Comparison of ENCODE assay signal across 8 mouse cellular contexts in genomic region chr14:54253741-54254291, GRCm38 (mm10). TPM values are rescaled to one million over a fixed set of nuclear protein-coding genes. Genes with fewer than 3 reads are reported as not detected.
DNase-seq lines count a peak whose midpoint lies in the region; ATAC-seq lines count a peak whose summit lies in the region.

Dad1 (minus strand) TSS chr14:54254104.
Abhd4 (plus strand) TSS chr14:54254188.

- peak; percentile 98 for DNase-seq in adipocyte (ENCODE audit: low spot score)
- DNase-seq in embryo, embryonic 10 days (ENCODE audit: low spot score), result peak; percentile 99
- peak; percentile 98 for DNase-seq in gastrocnemius, postnatal 10 days
- peak; percentile 97 for DNase-seq in induced T-regulatory cell, adult 2 months (ENCODE audit: low read depth)
- DNase-seq in left cerebral cortex, adult 9 months (ENCODE audit: low spot score in 2 of 2), result peak; percentile 96 to 97
- DNase-seq in right cerebral cortex, postnatal 14 days, result peak; percentile 96
- peak; percentile 96 to 97 for DNase-seq in urinary bladder, postnatal 36 days (ENCODE audit: low spot score in 2 of 2)

- peak; percentile 95 for ATAC-seq in megakaryocyte progenitor cell, adult 5-6 weeks (replicated peaks; ENCODE audit: poor library complexity)

RNA-seq across cellular contexts. Expression of gene Dad1, which starts in this region (rescaled TPM):
- total RNA-seq in gastrocnemius, postnatal 10 days (2021), result 10 to 100 TPM; 75.9 to 77.3 TPM
- total RNA-seq in megakaryocyte progenitor cell, adult 5-6 weeks (2015), result 228 and 315 TPM in 2 replicates
- total RNA-seq in megakaryocyte progenitor cell, adult 5-6 weeks (2017), result 125 and 135 TPM in 2 replicates

RNA-seq across cellular contexts. Expression of gene Abhd4, which starts in this region (rescaled TPM):
- total RNA-seq in gastrocnemius, postnatal 10 days (2021), result 10 to 100 TPM; 23.2 to 24.8 TPM
- total RNA-seq in megakaryocyte progenitor cell, adult 5-6 weeks (2015), result 34.6 and 44.2 TPM in 2 replicates
- 20.4 and 33.1 TPM in 2 replicates for total RNA-seq in megakaryocyte progenitor cell, adult 5-6 weeks (2017)

Comparison
In these comparisons a context has a peak if more than half of its experiments do, and no peak if none do; other contexts are left out.
1. Peak in every context shown above with its lines: DNase-seq and ATAC-seq.